Mouse (Mus musculus) left cerebral cortex, postnatal 10 days (tissue): ENCODE results near the gene Rgs9bp. TPM values are rescaled to one million over a fixed set of nuclear protein-coding genes. Genes with fewer than 3 reads are reported as not detected.
"Not testable (repeated sequence)": the region's sequence is repeated elsewhere in the genome, so short reads cannot be mapped to it uniquely, and the experiment has no call there.

Experiments used
- DNase-seq, 2 experiments: peaks; one replicate each; pipeline ENCODE4 v3.0.0; 2021 to 2022; ENCODE audit warnings: low spot score in 2 of 2, mixed read lengths in 1 of 2; ENCODE audit errors: extremely low spot score in 1 of 2
- intact Hi-C: fragments of 180-260 bp; cut with DNase I; formaldehyde crosslinking; loops from one replicate; pipeline ENCODE4 v1.15.1; 2025
- total RNA-seq, 2 experiments: library from RNA; stranded (reverse); gene quantifications; 2 replicates each; pipeline ENCODE4 v1.2.3; 2021

Gene Rgs9bp
- total RNA-seq, 2 experiments from 2014 or later = 1.7 to 3.2 TPM

DNA sequence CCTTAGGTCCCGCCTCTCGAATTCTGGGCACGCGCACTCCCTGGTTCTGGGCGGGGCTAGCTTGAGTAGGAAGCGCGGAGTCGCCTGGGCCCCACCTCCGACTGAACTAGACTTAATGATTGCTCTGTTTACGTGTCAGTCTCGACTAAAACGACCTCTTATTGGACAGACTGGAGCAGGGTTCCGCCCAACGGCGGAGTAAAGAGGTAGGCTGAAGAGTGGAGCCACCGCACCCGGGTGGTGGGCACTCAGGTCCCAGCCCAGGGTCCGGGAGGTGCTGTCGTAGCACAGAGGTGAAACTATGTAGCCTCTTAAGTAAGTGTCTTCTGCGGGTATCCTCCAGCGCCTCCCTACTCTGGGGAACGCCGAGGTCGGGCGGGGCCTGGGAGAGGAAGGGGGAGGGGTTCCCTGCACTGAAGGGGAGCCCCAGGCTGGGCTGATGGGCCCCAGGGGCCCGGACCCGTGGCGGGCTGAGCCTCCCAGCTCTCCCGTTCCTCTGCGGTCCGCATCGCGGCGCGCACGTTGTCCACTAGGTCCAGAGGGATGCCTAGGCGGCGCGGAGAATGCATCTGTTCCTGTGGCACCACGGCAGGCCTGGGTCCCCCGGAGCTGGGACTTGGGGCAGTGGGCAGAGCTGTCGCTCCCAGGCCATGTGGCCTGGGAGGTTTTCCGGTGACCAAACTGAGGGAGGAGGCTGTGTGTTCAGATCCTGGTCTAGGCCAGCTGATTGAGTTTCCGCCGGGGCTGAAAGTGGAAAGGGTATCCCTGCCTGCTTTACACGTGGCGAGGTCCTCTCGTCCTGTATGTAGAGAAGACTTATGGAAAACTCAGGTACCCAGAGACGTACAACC, 898 bp upstream of the Rgs9bp start, which contains the start of gene Ankrd27:
Ankrd27 (plus strand) TSS at position 190 of the 851 bp plus-strand sequence.
- intact Hi-C loops = no loop called here
- peak; percentile 95 to 97 for DNase-seq

GRCm38 (mm10) chr7:35584786-35585190, 594 bp downstream of the Rgs9bp start:
- intact Hi-C loops = no loop called here
- no peak for DNase-seq

DNA sequence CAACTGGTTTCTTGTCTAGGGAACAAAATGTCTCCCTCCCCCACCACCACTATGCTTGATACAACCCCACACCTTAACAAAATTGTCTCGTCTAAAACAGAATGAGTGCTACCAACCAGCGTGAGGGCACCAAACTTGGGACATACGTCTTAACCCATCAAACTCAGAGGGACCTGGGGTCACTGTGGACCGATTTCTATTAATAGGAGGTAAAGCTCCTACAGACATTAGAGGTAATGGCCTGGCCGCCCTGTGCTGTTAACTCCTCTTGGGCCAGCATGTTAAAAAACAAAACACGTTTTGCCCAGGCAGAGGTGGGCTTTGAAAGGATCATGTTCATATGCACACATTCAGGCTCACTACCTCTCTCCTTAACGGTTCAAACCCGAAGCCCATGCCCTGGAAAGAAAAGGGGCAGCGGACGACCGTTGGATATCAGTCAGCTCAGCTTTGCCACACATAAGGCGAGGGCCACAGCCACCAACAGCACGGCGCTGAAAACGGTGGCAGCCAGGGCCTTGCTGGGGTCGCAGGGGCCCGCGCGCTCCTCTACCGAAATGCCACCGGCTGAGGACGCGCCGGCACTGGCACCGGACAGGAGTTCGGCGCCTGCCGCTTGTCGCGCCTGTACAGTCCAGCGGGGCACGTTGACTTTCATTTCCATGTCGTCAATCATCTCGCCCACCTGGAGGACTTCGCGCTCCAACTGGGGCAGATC, 1.2 kb downstream of the Rgs9bp start:
- intact Hi-C loops = no loop called here
- no peak for DNase-seq

DNA sequence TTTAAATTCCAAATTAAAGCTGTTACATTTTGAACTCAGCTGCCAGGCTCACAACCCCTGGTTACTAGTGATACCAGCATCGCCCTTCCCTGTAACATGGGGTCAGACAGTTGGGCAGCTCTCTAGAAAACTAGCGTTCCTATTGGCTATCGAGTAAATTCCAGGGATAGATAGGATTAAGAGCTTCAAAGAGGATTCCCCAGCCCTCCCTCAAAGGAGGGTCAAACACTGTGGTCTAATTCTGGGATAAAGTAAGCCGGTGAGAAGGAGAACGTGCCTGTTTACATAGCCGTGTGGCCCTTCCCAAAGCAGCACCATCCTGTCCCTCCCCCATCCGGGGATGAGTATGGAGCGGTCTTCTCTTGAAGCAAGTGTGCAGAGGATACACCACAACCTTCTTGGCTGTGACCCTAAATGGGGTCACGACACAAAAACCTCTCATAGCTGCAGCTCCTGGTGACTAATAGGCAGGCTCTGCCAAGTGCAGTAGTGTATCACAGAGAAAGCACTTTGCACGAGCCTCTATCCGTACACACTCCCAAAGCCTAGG, 1.8 kb downstream of the Rgs9bp start:
- DNase-seq = no peak
- intact Hi-C loops = no loop called here

GRCm38 (mm10) chr7:35582719-35583118, 2.7 kb downstream of the Rgs9bp start:
- intact Hi-C loops = no loop called here
- DNase-seq = no peak

GRCm38 (mm10) chr7:35579849-35580248, 5.5 kb downstream of the Rgs9bp start:
- DNase-seq = no peak
- intact Hi-C loops = no loop called here

DNA sequence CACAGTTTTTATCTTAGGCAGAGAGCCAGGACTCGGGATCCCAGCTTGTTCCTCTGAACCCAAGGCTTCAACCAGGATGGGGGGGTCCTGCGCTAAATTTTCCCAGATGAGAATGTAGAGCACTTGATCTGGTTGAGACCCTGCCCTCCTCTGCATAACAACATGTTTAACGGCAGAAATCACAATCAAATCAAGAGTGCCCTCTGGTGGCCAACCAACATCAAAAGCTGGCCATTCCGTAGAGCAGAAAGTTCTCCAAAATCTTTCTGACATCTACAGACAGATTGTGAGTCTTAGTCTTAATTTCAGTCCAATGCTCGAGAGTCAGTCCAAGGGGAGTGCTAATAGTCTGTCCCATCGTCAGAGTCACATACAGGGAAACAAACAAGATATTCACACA, 14.5 kb downstream of the Rgs9bp start:
- intact Hi-C loops, DNase-seq: not testable (repeated sequence)

- DNase-seq, intact Hi-C loops: not testable (repeated sequence)
Measured at GRCm38 (mm10) chr7:35569724-35570123, 15.7 kb downstream of the Rgs9bp start.

DNA sequence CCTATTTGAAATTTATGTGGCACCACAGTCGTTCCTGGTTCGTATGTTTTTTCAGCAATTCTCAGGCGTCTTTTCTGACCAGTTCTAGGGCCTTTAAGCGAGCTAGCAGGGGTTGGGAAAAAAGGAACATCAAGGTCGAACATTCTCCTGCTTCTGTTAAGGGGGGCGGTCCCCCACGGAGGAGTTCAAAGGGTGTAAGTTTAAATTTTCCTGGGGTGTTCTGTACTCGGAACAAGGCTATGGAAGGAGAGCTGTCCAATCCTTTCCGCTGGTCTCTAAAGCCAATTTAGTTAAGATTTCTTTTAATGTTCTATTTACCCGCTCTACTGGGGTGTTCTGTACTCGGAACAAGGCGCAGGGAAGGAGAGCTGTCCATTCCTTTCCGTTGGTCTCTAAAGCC, 19.4 kb downstream of the Rgs9bp start:
- DNase-seq, intact Hi-C loops: not testable (repeated sequence)

- intact Hi-C loops, DNase-seq: not testable (repeated sequence)
Measured at GRCm38 (mm10) chr7:35564872-35565271, 20.5 kb downstream of the Rgs9bp start.

DNA sequence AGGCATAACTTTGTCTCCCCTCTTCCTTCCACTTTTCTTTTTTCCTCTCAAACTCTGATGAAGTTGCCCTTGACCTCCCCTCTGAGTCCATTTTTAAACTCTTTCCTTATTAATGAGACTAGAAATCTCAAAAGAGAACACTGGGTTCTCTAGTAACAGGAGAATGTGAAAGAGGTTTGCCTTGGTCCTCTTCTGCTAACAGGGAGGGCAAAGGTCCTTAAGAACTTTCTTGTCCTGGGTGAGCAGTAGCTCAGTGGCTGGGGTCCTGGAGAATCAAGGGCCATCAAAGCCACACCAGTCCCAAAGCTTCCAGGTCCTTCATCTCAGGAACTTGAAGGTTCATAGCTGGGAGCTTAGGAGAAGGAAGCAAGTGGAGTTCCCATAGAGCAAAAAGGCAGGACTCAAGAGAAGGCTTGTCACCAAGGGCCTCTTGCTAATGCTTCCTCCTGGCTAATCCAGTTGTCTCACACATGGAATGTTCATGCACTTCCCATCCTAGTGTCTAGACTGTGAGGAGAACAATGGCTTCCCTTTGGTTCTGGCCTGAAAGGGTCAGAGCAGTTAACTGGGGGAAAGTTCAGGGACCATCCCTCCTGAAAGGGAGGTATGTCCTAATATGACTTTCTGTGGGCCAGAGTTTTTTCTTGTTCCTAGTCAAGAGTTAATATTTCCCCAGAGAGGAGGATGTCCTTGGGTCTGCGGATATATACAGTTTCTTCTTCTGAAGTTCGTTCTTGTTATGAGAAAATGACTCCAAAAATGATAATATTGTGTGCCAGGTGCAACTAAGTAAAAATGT, 21.1 kb downstream of the Rgs9bp start:
- no peak for DNase-seq
- intact Hi-C loops = no loop called here

GRCm38 (mm10) chr7:35563071-35563470, 22.3 kb downstream of the Rgs9bp start:
- intact Hi-C loops = no loop called here
- no peak for DNase-seq

GRCm38 (mm10) chr7:35559838-35560237, 25.5 kb downstream of the Rgs9bp start:
- no peak for DNase-seq
- intact Hi-C loops = no loop called here

- intact Hi-C loops = no loop called here
- DNase-seq = no peak
Measured at GRCm38 (mm10) chr7:35558681-35559080, 26.7 kb downstream of the Rgs9bp start.

- intact Hi-C loops = no loop called here
- no peak for DNase-seq
Measured at GRCm38 (mm10) chr7:35557577-35557976, 27.8 kb downstream of the Rgs9bp start.

- intact Hi-C loops = no loop called here
Measured at GRCm38 (mm10) chr7:35556905-35557304, 28.5 kb downstream of the Rgs9bp start.

GRCm38 (mm10) chr7:35556205-35556603, 29.2 kb downstream of the Rgs9bp start, which contains the start of gene Nudt19:
Gene Nudt19, minus strand, starts transcription at chr7:35556304.
- DNase-seq = no peak
- intact Hi-C loops = no loop called here

More at GRCm38 (mm10) chr7:35556905-35557304, 28.5 kb downstream of the Rgs9bp start:
- no peak for DNase-seq

DNA sequence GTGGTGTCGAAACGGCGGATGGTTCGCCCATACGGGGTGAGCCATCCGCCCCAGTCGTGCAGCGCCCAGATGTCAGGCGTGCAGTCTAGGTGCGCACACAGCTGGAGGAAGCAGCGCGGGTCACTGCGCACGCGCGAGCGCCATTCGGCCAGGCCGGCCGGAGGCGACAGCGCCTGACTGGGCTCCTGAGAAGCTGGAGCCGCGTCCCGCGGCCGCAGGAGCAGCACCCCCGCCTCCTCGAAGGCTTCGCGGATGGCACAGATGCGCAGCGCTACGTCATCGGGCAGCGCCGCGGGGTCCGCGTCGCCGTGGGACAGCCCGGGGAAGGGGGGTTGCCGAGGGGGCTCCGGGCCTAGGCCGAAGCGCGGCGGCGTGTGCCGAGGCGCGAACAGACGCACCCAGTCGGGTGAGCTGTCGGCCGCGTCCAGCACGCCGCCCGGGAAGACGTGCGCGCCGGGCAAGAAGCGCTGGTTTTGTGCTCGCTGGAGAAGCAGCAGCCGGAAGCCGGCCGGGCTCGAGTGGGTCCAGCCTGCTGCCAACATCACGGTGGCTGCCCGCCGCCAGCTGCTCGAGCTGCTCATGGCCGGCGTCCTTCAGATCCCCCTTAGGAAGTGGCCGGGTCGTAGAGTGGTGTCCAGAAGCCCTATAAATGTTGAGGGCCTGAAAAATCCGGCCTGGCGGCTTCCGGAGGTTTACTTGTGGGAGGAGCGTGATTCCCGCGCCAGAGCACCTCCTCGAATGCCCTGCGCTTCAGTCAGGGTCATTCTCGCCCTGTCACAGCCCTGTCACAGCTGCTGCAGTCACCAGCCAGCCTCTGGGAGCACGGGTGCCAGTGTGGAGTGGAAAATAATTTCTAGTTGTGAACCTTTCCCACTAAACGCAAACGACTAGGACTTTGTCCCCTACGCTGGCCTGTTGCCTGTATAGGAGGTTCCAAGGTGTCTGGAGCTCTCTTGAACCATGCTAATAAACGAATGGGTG, 29.9 kb downstream of the Rgs9bp start:
- intact Hi-C loops = no loop called here
- DNase-seq = peak; percentile 84 to 94
